Mouse (Mus musculus) stomach, embryonic 14.5 days (tissue): ENCODE data around the gene Gabpb2. TPM values are rescaled to one million over a fixed set of nuclear protein-coding genes. Genes with fewer than 3 reads are reported as not detected.

ENCODE experiments used
- ATAC-seq: fragments of 200-750 bp; cut with Nextera tagmentation; 2 replicates; pipeline ENCODE4 v1.8.0; 2017; ENCODE audit warnings: low read depth, moderate TSS enrichment; ENCODE audit not compliant: insufficient number of reproducible peaks, insufficient read depth, low FRiP score
- H3K27ac ChIP-seq: fragments of 300-500 bp; sonication (generic); 2 replicates; pipeline ENCODE4 v1.5.1; 2014; ENCODE audit warnings: mild to moderate bottlenecking, low read length, moderate library complexity, mixed read lengths
- H3K27me3 ChIP-seq: fragments of 300-500 bp; sonication (generic); 2 replicates; pipeline ENCODE4 v1.6.1; 2014; ENCODE audit warnings: low read length, control low read depth, mixed read lengths; ENCODE audit not compliant: control insufficient read depth, insufficient read depth
- H3K36me3 ChIP-seq: fragments of 300-500 bp; sonication (generic); 2 replicates; pipeline ENCODE4 v1.6.1; 2014; ENCODE audit warnings: mild to moderate bottlenecking, control low read depth, low read length, moderate library complexity, mixed read lengths; ENCODE audit not compliant: control insufficient read depth, insufficient read depth
- H3K4me1 ChIP-seq: fragments of 300-500 bp; sonication (generic); 2 replicates; pipeline ENCODE4 v1.6.1; 2014; ENCODE audit warnings: low read length, control low read depth, mixed read lengths; ENCODE audit not compliant: control insufficient read depth, insufficient read depth
- H3K4me2 ChIP-seq: fragments of 300-500 bp; sonication (generic); replicated peaks from 2 replicates; pipeline ENCODE4 v1.6.1; 2014; ENCODE audit warnings: low read depth, low read length, control low read depth
- H3K4me3 ChIP-seq: fragments of 300-500 bp; sonication (generic); 2 replicates; pipeline ENCODE4 v1.5.1; 2014; ENCODE audit warnings: low read depth, low read length, control low read depth
- H3K9ac ChIP-seq: fragments of 300-500 bp; sonication (generic); replicated peaks from 2 replicates; pipeline ENCODE4 v1.6.1; 2014; ENCODE audit warnings: low read depth, mild to moderate bottlenecking, control low read depth, low read length, moderate library complexity, mixed read lengths
- H3K9me3 ChIP-seq: fragments of 300-500 bp; sonication (generic); 2 replicates; pipeline ENCODE4 v1.6.1; 2016; ENCODE audit warnings: low read depth, low read length, control low read depth; ENCODE audit not compliant: control insufficient read depth
- WGBS: fragments of 180-500 bp; shearing (Covaris S2); extraction: QIAGEN DNeasy Blood & Tissue Kit; methylation state at CpG from one replicate; pipeline ENCODE4 v1.1.7; 2014; 5-methylcytosine and 5-hydroxymethylcytosine counted together
- polyA plus RNA-seq: library from polyadenylated mRNA; unstranded; fragments of >200 nt; fragmentation: Nextera tagmentation; extraction: Ambion mirVana; gene quantifications from 2 replicates; pipeline ENCODE4 v1.2.1, GENCODE M21; 2014

Gabpb2 gene
- polyA plus RNA-seq, 1 experiment from 2014 or later = 18.4 TPM

DNA sequence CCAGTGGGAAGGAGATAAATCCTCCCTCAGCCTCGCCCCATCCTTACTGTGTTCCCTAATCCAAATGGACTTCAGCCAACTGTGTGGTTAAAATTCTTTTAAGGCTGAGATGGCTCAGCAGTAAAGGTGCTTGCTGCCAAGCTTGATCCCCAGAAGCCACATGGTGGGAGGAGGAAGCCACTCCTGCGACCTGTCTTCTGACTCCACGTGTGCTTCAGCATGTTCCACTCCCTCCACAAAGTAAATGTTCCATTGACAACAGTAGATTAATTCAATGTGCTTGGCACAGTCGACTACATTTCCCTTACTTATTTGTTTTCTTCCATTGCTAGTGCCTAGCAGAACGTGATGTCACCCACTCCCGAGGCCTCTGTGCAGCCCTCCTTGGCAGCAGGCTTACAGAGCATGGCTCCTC lies 23.0 kb downstream of the Gabpb2 start:
- Histone ChIP-seq H3K27me3 (no peaks in the 10 kb centered on the region), H3K4me2 (no peak overlapping the region), H3K4me1 (no peaks in the 10 kb centered on the region), H3K9ac (no peak overlapping the region), H3K9me3 (no peaks in the 10 kb centered on the region), H3K27ac (no peak overlapping the region), H3K4me3 (no peak overlapping the region), H3K36me3 (peaks cover 54% of the 10 kb centered on the region)
- no peak for ATAC-seq
- WGBS = 73% methylated on average over 6 of the region's 6 CpGs

DNA sequence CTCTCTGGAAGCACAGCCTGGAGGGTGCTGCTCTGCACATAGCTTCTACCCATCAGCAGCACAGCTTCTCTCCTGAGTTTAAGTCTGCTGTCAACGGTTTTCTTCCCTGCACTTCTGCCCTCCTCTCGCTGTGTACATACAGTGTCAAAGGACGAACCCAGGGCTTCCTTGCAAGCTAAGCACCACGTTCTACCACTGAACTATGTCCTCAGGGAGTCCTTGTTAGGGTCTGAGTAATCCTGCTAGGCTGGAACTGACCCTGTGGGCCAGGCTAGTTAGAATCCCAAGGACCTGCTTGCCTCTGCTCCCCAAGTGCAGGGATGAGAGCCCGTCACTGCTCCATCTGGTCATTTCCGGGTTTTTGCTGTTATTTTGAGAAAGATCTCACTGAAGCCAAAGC lies 30.8 kb downstream of the Gabpb2 start:
- peaks cover 49% of the 10 kb centered on the region for H3K36me3 ChIP-seq
- WGBS = 87% methylated on average over 6 of the region's 6 CpGs
- ATAC-seq = no peak

GRCm38 (mm10) chr3:95186100-95186499 lies 31.6 kb downstream of the Gabpb2 start:
- no peak overlapping the region for H3K4me3 ChIP-seq
- no peak for ATAC-seq
- 84% methylated on average over 2 of the region's 2 CpGs for WGBS
- H3K27me3 ChIP-seq = no peaks in the 10 kb centered on the region
- no peak overlapping the region for H3K27ac ChIP-seq
- H3K36me3 ChIP-seq = peaks cover 47% of the 10 kb centered on the region
- H3K9me3 ChIP-seq = no peaks in the 10 kb centered on the region
- H3K9ac ChIP-seq = no peak overlapping the region
- no peaks in the 10 kb centered on the region for H3K4me1 ChIP-seq
- no peak overlapping the region for H3K4me2 ChIP-seq

More for the DNA sequence above, 30.8 kb downstream of the Gabpb2 start:
- Histone ChIP-seq H3K27me3 (no peaks in the 10 kb centered on the region), H3K9me3 (no peaks in the 10 kb centered on the region), H3K4me3 (no peak overlapping the region), H3K4me1 (no peaks in the 10 kb centered on the region), H3K9ac (no peak overlapping the region), H3K27ac (no peak overlapping the region), H3K4me2 (no peak overlapping the region)

GRCm38 (mm10) chr3:95184796-95185577 lies 32.7 kb downstream of the Gabpb2 start:
- 89% methylated on average over 9 of the region's 9 CpGs for WGBS
- no peaks in the 10 kb centered on the region for H3K9me3 ChIP-seq

GRCm38 (mm10) chr3:95181841-95182240 lies 35.9 kb downstream of the Gabpb2 start:
- Histone ChIP-seq H3K4me1 (no peaks in the 10 kb centered on the region), H3K27ac (no peak overlapping the region), H3K36me3 (peaks cover 19% of the 10 kb centered on the region; the same call in 1 of the 2 replicates), H3K9ac (no peak overlapping the region), H3K4me2 (no peak overlapping the region), H3K9me3 (no peaks in the 10 kb centered on the region), H3K4me3 (no peak overlapping the region), H3K27me3 (no peaks in the 10 kb centered on the region)
- WGBS = 53% methylated on average over 1 of the region's 1 CpGs
- no peak for ATAC-seq

More at GRCm38 (mm10) chr3:95184796-95185577, 32.7 kb downstream of the Gabpb2 start:
- H3K4me2 ChIP-seq = no peak overlapping the region
- peaks cover 42% of the 10 kb centered on the region for H3K36me3 ChIP-seq
- no peak overlapping the region for H3K4me3 ChIP-seq
- H3K4me1 ChIP-seq = no peaks in the 10 kb centered on the region
- no peak overlapping the region for H3K9ac ChIP-seq
- H3K27ac ChIP-seq = no peak overlapping the region
- no peaks in the 10 kb centered on the region for H3K27me3 ChIP-seq
- no peak for ATAC-seq

- 56% methylated on average over 3 of the region's 3 CpGs for WGBS
Measured at GRCm38 (mm10) chr3:95179890-95180289, 37.8 kb downstream of the Gabpb2 start.

GRCm38 (mm10) chr3:95178948-95179347 lies 38.8 kb downstream of the Gabpb2 start:
- H3K4me1 ChIP-seq = no peaks in the 10 kb centered on the region
- H3K4me3 ChIP-seq = no peak overlapping the region
- H3K27me3 ChIP-seq = no peaks in the 10 kb centered on the region
- 0 out of 2 replicates have a peak, but pooled peaks cover 2% of the 10 kb centered on the region for H3K36me3 ChIP-seq
- H3K9me3 ChIP-seq = no peaks in the 10 kb centered on the region
- H3K9ac ChIP-seq = no peak overlapping the region
- no peak for ATAC-seq
- no peak overlapping the region for H3K4me2 ChIP-seq
- 87% methylated on average over 5 of the region's 5 CpGs for WGBS
- H3K27ac ChIP-seq = no peak overlapping the region

More at GRCm38 (mm10) chr3:95179890-95180289, 37.8 kb downstream of the Gabpb2 start:
- Histone ChIP-seq H3K4me2 (no peak overlapping the region), H3K9me3 (no peaks in the 10 kb centered on the region), H3K9ac (no peak overlapping the region), H3K27me3 (no peaks in the 10 kb centered on the region), H3K27ac (no peak overlapping the region), H3K36me3 (0 out of 2 replicates have a peak, but pooled peaks cover 7% of the 10 kb centered on the region), H3K4me1 (no peaks in the 10 kb centered on the region), H3K4me3 (no peak overlapping the region)
- no peak for ATAC-seq

GRCm38 (mm10) chr3:95177583-95177982 lies 40.1 kb downstream of the Gabpb2 start:
- H3K36me3 ChIP-seq = peaks cover 4% of the 10 kb centered on the region; the same call in 1 of the 2 replicates
- no peak for ATAC-seq
- no peak overlapping the region for H3K4me3 ChIP-seq
- 0 out of 2 replicates have a peak, but pooled peaks cover 8% of the 10 kb centered on the region for H3K4me1 ChIP-seq
- H3K4me2 ChIP-seq = no peak overlapping the region
- no peak overlapping the region for H3K9ac ChIP-seq
- peak overlapping the region; percentile 2; the same call in 1 of the 2 replicates for H3K27ac ChIP-seq
- 54% methylated on average over 6 of the region's 6 CpGs for WGBS
- H3K9me3 ChIP-seq = no peaks in the 10 kb centered on the region
- peaks cover 5% of the 10 kb centered on the region for H3K27me3 ChIP-seq
